Mouse (Mus musculus) myocyte (in vitro differentiated cells): ENCODE data around the gene Ucn. TPM values are rescaled to one million over a fixed set of nuclear protein-coding genes. Genes with fewer than 3 reads are reported as not detected.

Experiments used
- H3K27me3 ChIP-seq: one replicate; pipeline ENCODE4 v1.6.1; 2011; ENCODE audit not compliant: control insufficient read depth, insufficient read depth, insufficient read length
- H3K36me3 ChIP-seq: one replicate; pipeline ENCODE4 v1.6.1; 2011; ENCODE audit not compliant: control insufficient read depth, insufficient read depth
- H3K4me2 ChIP-seq: one replicate; pipeline ENCODE4 v1.6.1; 2011; ENCODE audit warnings: low read depth, control low read depth
- H3K4me3 ChIP-seq: one replicate; pipeline ENCODE4 v1.5.1; 2011; ENCODE audit warnings: mild to moderate bottlenecking, control low read depth, moderate library complexity
- H3K79me2 ChIP-seq: one replicate; pipeline ENCODE4 v1.6.1; 2011; ENCODE audit not compliant: control insufficient read depth, insufficient read depth
- H3ac ChIP-seq: one replicate; pipeline ENCODE4 v1.6.1; 2011; ENCODE audit not compliant: control insufficient read depth, insufficient read length
- CEBPB ChIP-seq: IDR thresholded peaks from 2 replicates; pipeline ENCODE4 v1.6.1; 2011; ENCODE audit warnings: mild to moderate bottlenecking, moderate library complexity; ENCODE audit not compliant: poor library complexity, insufficient read depth, severe bottlenecking
- E2F4 ChIP-seq: IDR thresholded peaks from one replicate; pipeline ENCODE4 v1.6.1; 2011; ENCODE audit warnings: mild to moderate bottlenecking, control low read depth, moderate library complexity; ENCODE audit not compliant: insufficient read depth
- MAX ChIP-seq: IDR thresholded peaks from one replicate; pipeline ENCODE4 v1.6.1; 2011; ENCODE audit warnings: low read depth, mild to moderate bottlenecking, control low read depth
- MYOD1 ChIP-seq, 3 experiments: IDR thresholded peaks; one replicate each; pipeline ENCODE4 v1.6.1; 2011; ENCODE audit warnings: control low read depth in 2 of 3, low read depth in 2 of 3, mild to moderate bottlenecking in 2 of 3, moderate library complexity in 1 of 3; ENCODE audit not compliant: insufficient read length in 2 of 3, control insufficient read depth in 1 of 3
- MYOG ChIP-seq, 3 experiments: IDR thresholded peaks; one replicate each; pipeline ENCODE4 v1.6.1; 2011; ENCODE audit warnings: control low read depth in 2 of 3, low read depth in 2 of 3, mild to moderate bottlenecking in 2 of 3; ENCODE audit not compliant: insufficient read length in 2 of 3, control insufficient read depth in 1 of 3, insufficient read depth in 1 of 3
- POLR2A ChIP-seq: IDR thresholded peaks from one replicate; pipeline ENCODE4 v1.6.1; 2011; ENCODE audit warnings: low read depth, mild to moderate bottlenecking, control low read depth, moderate library complexity; ENCODE audit not compliant: insufficient read length
- POLR2AphosphoS2 ChIP-seq: IDR thresholded peaks from one replicate; pipeline ENCODE4 v1.6.1; 2011; ENCODE audit warnings: low read depth, control low read depth; ENCODE audit not compliant: insufficient read length
- REST ChIP-seq: IDR thresholded peaks from one replicate; pipeline ENCODE4 v1.6.1; 2011; ENCODE audit warnings: mild to moderate bottlenecking, control low read depth, moderate library complexity; ENCODE audit not compliant: insufficient read depth, insufficient read length
- SRF ChIP-seq: IDR thresholded peaks from one replicate; pipeline ENCODE4 v1.6.1; 2011; ENCODE audit warnings: low read depth; ENCODE audit not compliant: control insufficient read depth, insufficient read length
- TCF12 ChIP-seq: IDR thresholded peaks from one replicate; pipeline ENCODE4 v1.6.1; 2011; ENCODE audit warnings: mild to moderate bottlenecking, control low read depth; ENCODE audit not compliant: poor library complexity, insufficient read depth, severe bottlenecking
- TCF3 ChIP-seq: IDR thresholded peaks from one replicate; pipeline ENCODE4 v1.6.1; 2011; ENCODE audit warnings: low read depth, control low read depth; ENCODE audit not compliant: insufficient read length
- USF1 ChIP-seq: IDR thresholded peaks from one replicate; pipeline ENCODE4 v1.6.1; 2011; ENCODE audit warnings: low read depth, mild to moderate bottlenecking, control low read depth, moderate library complexity
- polyA plus RNA-seq: library from polyadenylated mRNA; unstranded; fragments of >200 nt; fragmentation: generic; extraction: Trizol; gene quantifications from one replicate; pipeline ENCODE4 v1.2.1, GENCODE M21; 2012; ENCODE audit warnings: missing spikeins

Gene Ucn
- polyA plus RNA-seq, 1 experiment = 0.78 TPM

GRCm38 (mm10) chr5:31116354-31116753 lies 22.3 kb downstream of the Ucn start, which contains the start of gene Trim54:
Trim54 (plus strand) TSS chr5:31116712.
- Histone ChIP-seq H3K79me2 (peaks cover 9% of the 10 kb centered on the region), H3K4me3 (peak within 1 kb of the TSS; percentile 33), H3K27me3 (no peaks in the 10 kb centered on the region), H3K4me2 (peak within 1 kb of the TSS; percentile 55), H3K36me3 (no peaks in the 10 kb centered on the region), H3ac (no peak within 1 kb of the TSS)
- peak; percentile 56 to 96 (median 90) for TF ChIP-seq MYOG (IDR thresholded peaks at IDR 0.05; ENCODE audit: control insufficient read depth in 1 of 3, insufficient read depth in 1 of 3, insufficient read length in 2 of 3, low read depth in 2 of 3)
- TF ChIP-seq TCF3 = no peak
- TF ChIP-seq MYOD1 (IDR thresholded peaks at IDR 0.05; ENCODE audit: control insufficient read depth in 1 of 3, insufficient read length in 2 of 3, low read depth in 2 of 3) = peak; percentile 11 to 90 (median 64)
- TF ChIP-seq TCF12 = peak; percentile 30
- TF ChIP-seq REST = no peak
- TF ChIP-seq POLR2AphosphoS2 = no peak
- TF ChIP-seq POLR2A = peak; percentile 11

GRCm38 (mm10) chr5:31110781-31111180 lies 27.8 kb downstream of the Ucn start:
- no peak overlapping the region for H3ac ChIP-seq
- H3K4me2 ChIP-seq = no peak overlapping the region
- no peak overlapping the region for H3K4me3 ChIP-seq
- TF ChIP-seq MAX (no peak), E2F4 (no peak), TCF3 (no peak), POLR2AphosphoS2 (no peak), USF1 (no peak), POLR2A (no peak), MYOD1 (IDR thresholded peaks at IDR 0.05; ENCODE audit: control insufficient read depth in 1 of 3, insufficient read length in 2 of 3, low read depth in 2 of 3) (no peak), TCF12 (no peak), MYOG (IDR thresholded peaks at IDR 0.05; ENCODE audit: control insufficient read depth in 1 of 3, insufficient read depth in 1 of 3, insufficient read length in 2 of 3, low read depth in 2 of 3) (no peak), CEBPB (no peak), SRF (no peak), REST (no peak)
- no peaks in the 10 kb centered on the region for H3K79me2 ChIP-seq
- H3K27me3 ChIP-seq = peaks cover 8% of the 10 kb centered on the region
- H3K36me3 ChIP-seq = no peaks in the 10 kb centered on the region

- no peak within 1 kb of the TSS for H3ac ChIP-seq
- no peak within 1 kb of the TSS for H3K4me2 ChIP-seq
- no peaks in the 10 kb centered on the region for H3K79me2 ChIP-seq
- H3K36me3 ChIP-seq = no peaks in the 10 kb centered on the region
- H3K4me3 ChIP-seq = no peak within 1 kb of the TSS
- H3K27me3 ChIP-seq = peaks cover 20% of the 10 kb centered on the region
- TF ChIP-seq TCF12 (no peak), USF1 (no peak), CEBPB (no peak), MYOG (IDR thresholded peaks at IDR 0.05; ENCODE audit: control insufficient read depth in 1 of 3, insufficient read depth in 1 of 3, insufficient read length in 2 of 3, low read depth in 2 of 3) (no peak), POLR2AphosphoS2 (no peak), TCF3 (no peak), MYOD1 (IDR thresholded peaks at IDR 0.05; ENCODE audit: control insufficient read depth in 1 of 3, insufficient read length in 2 of 3, low read depth in 2 of 3) (no peak), POLR2A (no peak), MAX (no peak), REST (no peak), SRF (no peak), E2F4 (no peak)
These were observed 30.6 kb downstream of the Ucn start, which contains the start of gene Slc30a3 for GRCm38 (mm10) chr5:31108000-31108490. Slc30a3 (minus strand) TSS chr5:31108237.

GRCm38 (mm10) chr5:31105814-31106335 lies 32.8 kb downstream of the Ucn start, which contains the start of gene Dnajc5g:
Dnajc5g (plus strand) TSS chr5:31106285.
- Histone ChIP-seq H3K79me2 (no peaks in the 10 kb centered on the region), H3ac (no peak within 1 kb of the TSS), H3K4me3 (no peak within 1 kb of the TSS), H3K27me3 (peaks cover 20% of the 10 kb centered on the region), H3K4me2 (no peak within 1 kb of the TSS), H3K36me3 (no peaks in the 10 kb centered on the region)
- TF ChIP-seq TCF12 (no peak), POLR2AphosphoS2 (no peak), CEBPB (no peak), MYOD1 (IDR thresholded peaks at IDR 0.05; ENCODE audit: control insufficient read depth in 1 of 3, insufficient read length in 2 of 3, low read depth in 2 of 3) (no peak), TCF3 (no peak)
